Mouse (Mus musculus) liver, embryonic 14.5 days (tissue): ENCODE measurements around the gene Trim15. TPM values are rescaled to one million over a fixed set of nuclear protein-coding genes. Genes with fewer than 3 reads are reported as not detected.
A peak's percentile ranks its signal among the peaks of the same experiment; 100 is the strongest.
"Not testable (repeated sequence)": the region's sequence is repeated elsewhere in the genome, so short reads cannot be mapped to it uniquely, and the experiment has no call there.

Experiments
- ATAC-seq: fragments of 200-750 bp; cut with Nextera tagmentation; 2 replicates; pipeline ENCODE4 v1.8.0; 2017; ENCODE audit warnings: moderate number of reproducible peaks, mild to moderate bottlenecking, moderate library complexity; ENCODE audit not compliant: insufficient read depth
- DNase-seq, 3 experiments: peaks; one replicate each; pipeline ENCODE4 v3.0.0-alpha.2; 2012 to 2013; ENCODE audit warnings: low read depth in 3 of 3, low spot score in 3 of 3
- H3K27ac ChIP-seq: fragments of 300-500 bp; sonication (generic); 2 replicates; pipeline ENCODE4 v1.5.1; 2014; ENCODE audit warnings: moderate library complexity, mild to moderate bottlenecking, control low read depth, inconsistent platforms
- H3K27me3 ChIP-seq: fragments of 300-500 bp; sonication (generic); 2 replicates; pipeline ENCODE4 v1.6.1; 2014; ENCODE audit warnings: mild to moderate bottlenecking, low read length, moderate library complexity; ENCODE audit not compliant: control insufficient read depth, insufficient read depth
- H3K36me3 ChIP-seq: fragments of 300-500 bp; sonication (generic); replicated peaks from 2 replicates; pipeline ENCODE4 v1.6.1; 2014; ENCODE audit warnings: low read depth; ENCODE audit not compliant: control insufficient read depth, insufficient read depth
- H3K4me1 ChIP-seq, 2 experiments: fragments of 200-500 bp in 1 of 2; fragments of 300-500 bp in 1 of 2; sonication (generic) in 1 of 2; replicated peaks; 2 replicates each; pipeline ENCODE4 v1.6.1; 2012 to 2014; ENCODE audit warnings: antibody characterized with exemption in 1 of 2, inconsistent platforms in 1 of 2, low read length in 1 of 2; ENCODE audit not compliant: control insufficient read depth in 2 of 2, insufficient read depth in 2 of 2
- H3K4me2 ChIP-seq: fragments of 300-500 bp; sonication (generic); 2 replicates; pipeline ENCODE4 v1.6.1; 2014; ENCODE audit warnings: low read depth, mild to moderate bottlenecking, control low read depth, moderate library complexity
- H3K4me3 ChIP-seq, 2 experiments: fragments of 200-500 bp in 1 of 2; fragments of 300-500 bp in 1 of 2; sonication (generic) in 1 of 2; 2 replicates each; pipeline ENCODE4 v1.5.1; 2012 to 2014; ENCODE audit warnings: low read depth in 2 of 2, low read length in 2 of 2, mild to moderate bottlenecking in 2 of 2, control low read depth in 1 of 2, inconsistent platforms in 1 of 2, moderate library complexity in 1 of 2; ENCODE audit not compliant: insufficient read depth in 1 of 2
- H3K9ac ChIP-seq: fragments of 300-500 bp; sonication (generic); replicated peaks from 2 replicates; pipeline ENCODE4 v1.6.1; 2014; ENCODE audit warnings: mild to moderate bottlenecking, control low read depth, moderate library complexity
- H3K9me3 ChIP-seq: fragments of 300-500 bp; sonication (generic); 2 replicates; pipeline ENCODE4 v1.6.1; 2016; ENCODE audit warnings: low read length, mixed read lengths; ENCODE audit not compliant: control insufficient read depth
- CTCF ChIP-seq: IDR thresholded peaks from 2 replicates; pipeline ENCODE4 v1.5.1; 2016; ENCODE audit warnings: antibody characterized with exemption, low read depth, control low read depth
- EP300 ChIP-seq: IDR thresholded peaks from 2 replicates; pipeline ENCODE4 v1.6.1; 2016; ENCODE audit warnings: antibody characterized with exemption, low read depth
- WGBS: fragments of 180-500 bp; shearing (Covaris S2); extraction: QIAGEN DNeasy Blood & Tissue Kit; methylation state at CpG from one replicate; pipeline ENCODE4 v1.1.7; 2014; ENCODE audit not compliant: insufficient replicate concordance; 5-methylcytosine and 5-hydroxymethylcytosine counted together
- polyA plus RNA-seq, 2 experiments: library from polyadenylated mRNA; depleted of rRNA in 1 of 2; stranded (reverse) in 1 of 2; unstranded in 1 of 2; fragments of >200 nt; fragmentation: Nextera tagmentation in 1 of 2; extraction: Ambion mirVana in 1 of 2; gene quantifications; 2 replicates each; pipeline versions ENCODE4 v1.2.1 to v1.2.3; 2012 to 2014

Gene Trim15
- polyA plus RNA-seq, 2 experiments = 0.26 to 0.32 TPM

DNA sequence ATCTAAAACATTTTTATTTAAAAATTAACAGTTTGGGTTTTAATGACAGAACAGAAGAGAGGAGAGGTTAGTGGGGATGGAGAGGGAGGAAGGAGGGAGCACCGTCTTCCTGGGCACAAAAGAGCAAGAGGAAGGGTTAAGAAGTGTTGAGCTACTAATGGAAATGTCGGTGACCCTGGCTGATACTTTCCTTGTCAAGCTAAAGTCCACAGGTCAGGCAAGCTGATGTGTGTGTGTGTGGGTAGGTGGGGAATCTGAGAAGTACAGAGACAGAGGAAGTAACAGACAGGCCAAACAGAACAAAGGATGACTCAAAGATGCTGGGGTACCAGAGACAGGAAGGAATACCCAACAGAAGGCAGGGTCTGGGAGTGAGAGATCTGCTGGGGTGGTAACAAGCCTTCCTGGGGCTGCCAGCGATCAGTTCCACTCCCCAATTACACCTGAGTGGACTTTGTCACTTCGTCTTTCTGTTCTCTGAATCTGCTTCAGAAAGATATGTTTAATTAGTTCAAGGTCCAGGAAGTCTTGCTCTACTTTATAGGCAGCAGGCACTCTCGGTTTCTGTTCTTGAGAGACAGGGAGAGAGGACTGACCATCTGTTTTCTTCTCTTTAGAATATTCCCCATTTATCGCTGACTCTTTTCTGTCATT is 30.7 kb upstream of the Trim15 start, which contains the start of gene Trim31:
TSS of gene Trim31 (plus strand) at position 567 of the 654 bp plus-strand sequence.
- 48% methylated on average over 6 of the region's 6 CpGs for WGBS
- H3K27me3 ChIP-seq = no peaks in the 10 kb centered on the region
- no peak within 1 kb of the TSS for H3K4me2 ChIP-seq
- H3K9ac ChIP-seq = no peak within 1 kb of the TSS
- H3K9me3 ChIP-seq = no peaks in the 10 kb centered on the region
- H3K27ac ChIP-seq = no peak within 1 kb of the TSS
- H3K4me3 ChIP-seq = no peak within 1 kb of the TSS
- no peaks in the 10 kb centered on the region for H3K4me1 ChIP-seq
- ATAC-seq (no peak), DNase-seq (no peak)
- H3K36me3 ChIP-seq = no peaks in the 10 kb centered on the region
- TF ChIP-seq CTCF (no peak), EP300 (no peak)

DNA sequence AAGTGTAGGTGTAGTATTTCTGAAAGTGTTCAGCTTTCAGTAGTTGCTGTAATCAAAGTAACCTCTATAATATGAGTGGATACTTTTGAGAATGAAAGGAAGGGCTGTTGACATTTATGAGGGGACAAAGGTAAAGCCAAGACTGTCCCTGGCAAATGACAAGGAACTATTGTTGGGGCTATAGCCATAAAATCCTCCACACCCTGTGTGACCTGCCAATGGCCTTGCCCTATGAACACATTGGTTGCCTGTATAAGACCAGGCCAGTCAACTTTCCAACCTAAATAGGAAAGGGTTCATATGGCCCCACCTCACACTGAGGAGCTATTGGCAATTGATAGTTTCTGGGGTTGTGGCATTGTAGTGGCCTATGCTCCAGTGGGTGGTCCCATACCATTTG is 30.1 kb upstream of the Trim15 start:
- Histone ChIP-seq H3K36me3 (no peaks in the 10 kb centered on the region), H3K4me1 (no peaks in the 10 kb centered on the region), H3K9ac (no peak overlapping the region), H3K4me2 (no peak overlapping the region), H3K27me3 (no peaks in the 10 kb centered on the region), H3K27ac (no peak overlapping the region), H3K4me3 (no peak overlapping the region), H3K9me3 (no peaks in the 10 kb centered on the region)
- ATAC-seq (no peak), DNase-seq (no peak)
- TF ChIP-seq CTCF = no peak
- TF ChIP-seq EP300 = no peak

DNA sequence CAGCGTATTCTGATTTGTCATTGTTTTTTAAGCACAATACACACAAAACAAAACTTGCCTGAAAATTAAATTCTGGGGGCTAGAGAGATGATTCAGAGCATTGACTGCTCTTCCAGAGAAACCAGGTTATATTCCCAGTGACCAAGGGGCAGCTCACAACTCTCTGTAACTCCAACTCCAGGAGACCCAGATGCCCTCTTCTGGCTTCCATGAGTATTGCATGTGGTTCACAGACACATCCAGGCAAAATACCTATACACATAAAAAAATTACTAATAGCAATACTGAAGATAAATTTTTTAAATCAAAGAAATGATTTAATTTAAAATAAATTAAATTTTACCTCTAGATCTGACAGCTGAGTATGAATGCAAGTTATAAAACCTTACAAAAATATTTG is 29.6 kb upstream of the Trim15 start:
- no peak overlapping the region for H3K4me2 ChIP-seq
- WGBS = 81% methylated on average over 1 of the region's 1 CpGs
- TF ChIP-seq CTCF (peak; percentile 75), EP300 (no peak)

DNA sequence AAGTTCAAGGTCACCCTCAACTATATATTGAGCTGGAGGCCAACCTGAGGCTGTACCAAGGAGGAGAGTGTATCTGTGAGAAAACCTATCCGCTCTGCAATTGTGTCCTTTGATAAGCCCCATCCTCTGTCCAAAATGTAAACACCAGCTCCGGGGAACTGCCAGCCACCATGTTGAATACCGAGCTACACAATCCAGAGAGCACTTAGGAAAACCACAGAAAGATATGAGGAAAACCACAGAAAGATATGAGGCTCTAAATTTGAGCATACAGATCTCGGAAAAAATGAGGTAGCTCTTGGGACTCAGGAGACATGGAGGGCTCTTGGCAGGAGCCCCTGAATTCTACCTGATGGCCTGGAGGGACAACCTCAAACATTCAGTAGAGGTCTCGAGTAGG is 26.4 kb upstream of the Trim15 start:
- no peak overlapping the region for H3K4me3 ChIP-seq
- no peaks in the 10 kb centered on the region for H3K9me3 ChIP-seq
- H3K4me2 ChIP-seq = no peak overlapping the region
- H3K27ac ChIP-seq = no peak overlapping the region
- no peaks in the 10 kb centered on the region; the same call in 1 of the 2 replicates for H3K27me3 ChIP-seq
- ATAC-seq = no peak
- no peak overlapping the region for H3K9ac ChIP-seq
- no peaks in the 10 kb centered on the region for H3K36me3 ChIP-seq
- no peak for DNase-seq
- TF ChIP-seq EP300 (no peak), CTCF (no peak)
- WGBS = 11% methylated on average over 5 of the region's 5 CpGs
- H3K4me1 ChIP-seq = no peaks in the 10 kb centered on the region

More for the DNA sequence above, 29.6 kb upstream of the Trim15 start:
- Histone ChIP-seq H3K4me3 (no peak overlapping the region), H3K9me3 (no peaks in the 10 kb centered on the region), H3K4me1 (no peaks in the 10 kb centered on the region), H3K36me3 (no peaks in the 10 kb centered on the region), H3K27me3 (no peaks in the 10 kb centered on the region), H3K9ac (no peak overlapping the region), H3K27ac (no peak overlapping the region)
- DNase-seq (peak; percentile 20 to 30 (median 28)), ATAC-seq (no peak)

DNA sequence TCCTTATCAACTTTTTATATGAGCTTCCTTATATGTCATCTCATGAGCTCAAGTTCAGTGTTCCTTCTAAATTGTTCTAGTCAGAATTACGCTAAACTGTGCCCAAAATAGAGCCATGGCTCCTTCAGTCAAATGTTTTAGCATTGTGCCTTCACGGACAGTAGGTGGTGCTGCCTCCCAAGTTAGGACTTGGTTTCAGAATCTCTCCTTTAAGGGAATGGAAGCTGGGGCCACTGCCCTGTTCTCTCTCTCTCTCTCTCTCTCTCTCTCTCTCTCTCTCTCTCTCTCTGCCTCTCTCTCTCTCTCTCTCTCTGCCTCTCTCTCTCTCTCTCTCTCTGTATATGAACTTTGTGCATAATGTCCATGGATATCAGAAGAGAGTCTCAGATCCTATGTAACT is 25.4 kb upstream of the Trim15 start:
- H3K27ac ChIP-seq = no peak overlapping the region
- no peak overlapping the region for H3K9ac ChIP-seq
- H3K9me3 ChIP-seq = no peaks in the 10 kb centered on the region
- no peak overlapping the region for H3K4me2 ChIP-seq
- TF ChIP-seq EP300 = no peak
- TF ChIP-seq CTCF = peak; percentile 79
- H3K4me1 ChIP-seq = no peaks in the 10 kb centered on the region
- ATAC-seq = no peak
- 6% methylated on average over 2 of the region's 2 CpGs for WGBS
- DNase-seq = no peak
- H3K36me3 ChIP-seq = no peaks in the 10 kb centered on the region
- H3K27me3 ChIP-seq = no peaks in the 10 kb centered on the region; the same call in 1 of the 2 replicates
- no peak overlapping the region for H3K4me3 ChIP-seq

DNA sequence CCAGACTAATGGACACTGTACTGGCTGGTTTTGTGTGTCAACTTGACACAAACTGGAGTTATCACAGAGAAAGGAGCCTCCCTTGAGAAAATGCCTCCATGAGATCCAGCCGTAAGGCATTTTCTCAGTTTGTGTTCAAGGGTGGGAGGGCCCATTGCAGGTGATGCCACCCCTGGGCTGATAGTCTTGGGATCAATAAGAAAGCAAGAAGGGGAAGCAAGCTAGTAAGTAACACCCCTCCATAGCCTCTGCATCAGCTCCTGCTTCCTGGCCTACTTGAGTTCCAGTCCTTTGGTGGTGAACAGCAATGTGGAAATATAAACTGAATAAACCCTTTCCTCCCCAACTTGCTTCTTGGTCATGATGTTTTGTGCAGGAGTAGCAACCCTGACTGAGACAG is 24.5 kb upstream of the Trim15 start:
- not testable (repeated sequence) for DNase-seq, H3K27ac ChIP-seq, H3K4me2 ChIP-seq, H3K36me3 ChIP-seq, H3K4me3 ChIP-seq, H3K9me3 ChIP-seq, H3K9ac ChIP-seq, ATAC-seq, H3K27me3 ChIP-seq, H3K4me1 ChIP-seq
- WGBS = 67% methylated on average over 1 of the region's 1 CpGs
